Mouse (Mus musculus): ENCODE results near the gene Usp13.

DNA sequence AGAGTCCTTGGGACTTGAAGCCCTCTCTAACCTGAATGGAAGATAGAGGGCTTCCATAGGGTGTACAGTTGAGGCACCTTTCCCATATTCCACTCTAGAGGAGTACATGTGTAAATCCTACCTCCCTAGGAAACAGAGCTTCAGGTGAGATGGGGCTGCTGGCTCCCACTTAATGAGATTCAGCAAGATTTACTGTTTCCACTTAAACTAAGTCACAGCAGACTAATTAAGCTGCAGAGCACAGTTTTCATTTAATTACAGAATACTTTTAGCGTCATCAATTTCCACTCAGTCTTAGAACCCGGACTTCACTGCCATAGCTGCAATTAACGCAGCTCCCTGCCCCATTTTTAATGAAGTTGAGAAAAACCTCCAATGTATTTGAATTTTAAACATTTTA lies 144.1 kb downstream of the Usp13 start:
- TF ChIP-seq POLR2A (IDR thresholded peaks at IDR 0.05; ENCODE audit: borderline replicate concordance, extremely low read depth, insufficient read depth, insufficient read length, poor library complexity, severe bottlenecking): no peak
- TF ChIP-seq CTCF (IDR thresholded peaks at IDR 0.05; ENCODE audit: borderline replicate concordance, extremely low read depth, insufficient read depth, insufficient read length): no peak

Measured in brain, embryonic 14.5 days (tissue).